20 mouse cellular contexts compared by ENCODE assay signal in the genomic region with DNA sequence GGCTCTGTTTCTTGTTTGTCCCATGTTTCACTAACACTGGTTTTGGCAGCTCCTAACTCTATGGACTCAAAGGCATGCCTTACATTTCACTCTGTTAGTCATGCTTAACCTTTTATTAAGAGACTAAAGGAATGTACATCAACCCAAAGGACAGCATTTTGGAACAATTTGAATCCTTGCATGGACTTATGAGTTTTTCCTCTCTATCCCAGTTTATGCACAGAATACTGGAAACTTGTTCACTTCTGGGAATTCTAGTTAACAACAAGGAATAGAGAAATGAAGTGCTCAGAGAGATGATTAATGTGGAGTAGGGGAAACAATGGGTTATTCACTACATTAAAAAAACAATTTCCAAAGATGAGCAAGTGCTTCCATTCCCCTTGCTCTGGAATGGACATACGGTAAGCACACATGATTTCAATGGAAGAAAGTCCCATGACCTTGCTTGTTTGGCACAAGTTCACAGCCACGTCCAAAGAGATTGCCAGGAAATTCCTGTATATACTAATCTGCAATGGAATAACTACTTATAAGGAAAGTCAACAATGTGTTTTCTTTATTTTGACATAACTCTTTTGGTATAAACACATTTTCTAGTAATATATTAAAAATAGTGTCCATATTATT.
"Had no signal": no experiment of that assay in that cellular context is flagged by ENCODE, and none has a peak within 500 bp of the region (broad histone marks: within the 10 kb centered on the region; RNA-seq: fewer than 3 reads in every experiment).

No protein-coding gene starts in this region.

- H3K4me3 ChIP-seq: liver, embryonic 15.5 days; lung, embryonic 15.5 days; megakaryocyte, embryonic 14.5 days; midbrain, embryonic 13.5 days; midbrain, embryonic 15.5 days; myocyte; neural tube, embryonic 13.5 days; neural tube, embryonic 15.5 days had no signal

- H3K36me3 ChIP-seq: liver, embryonic 15.5 days; lung, embryonic 15.5 days; midbrain, embryonic 13.5 days; midbrain, embryonic 15.5 days; neural tube, embryonic 13.5 days; neural tube, embryonic 15.5 days had no signal

- H3K4me1 ChIP-seq: liver, embryonic 15.5 days; lung, embryonic 15.5 days; midbrain, embryonic 13.5 days; midbrain, embryonic 15.5 days; neural tube, embryonic 13.5 days; neural tube, embryonic 15.5 days had no signal

- H3K9ac ChIP-seq: liver, embryonic 15.5 days; liver, postnatal 0 days; lung, embryonic 15.5 days; midbrain, embryonic 13.5 days; midbrain, embryonic 15.5 days; neural tube, embryonic 13.5 days; neural tube, embryonic 15.5 days had no signal

- H3K27ac ChIP-seq: liver, embryonic 15.5 days; lung, embryonic 15.5 days; macrophage; midbrain, embryonic 13.5 days; midbrain, embryonic 15.5 days; neural tube, embryonic 13.5 days; neural tube, embryonic 15.5 days had no signal

- ATAC-seq: liver, postnatal 0 days; midbrain, embryonic 13.5 days; midbrain, embryonic 15.5 days had no signal

- H3K4me2 ChIP-seq: liver, embryonic 15.5 days; lung, embryonic 15.5 days; midbrain, embryonic 11.5 days; midbrain, embryonic 13.5 days; midbrain, embryonic 15.5 days; neural tube, embryonic 13.5 days; neural tube, embryonic 15.5 days had no signal

- H3K27me3 ChIP-seq: liver, embryonic 15.5 days; lung, embryonic 15.5 days; midbrain, embryonic 13.5 days; midbrain, embryonic 15.5 days; neural tube, embryonic 13.5 days; neural tube, embryonic 15.5 days had no signal

- DNase-seq: liver, postnatal 0 days; lung, postnatal 10 days; retina, postnatal 1 day; right cerebral cortex, adult 18-20 months; right cerebral cortex, postnatal 25 days; right cerebral cortex, postnatal 4 days; spleen, adult 18-20 months; thymus, adult 18-20 months; thymus, postnatal 14 days; thymus, postnatal 36 days had no signal

- H3K9me3 ChIP-seq: liver, embryonic 15.5 days; lung, embryonic 15.5 days; megakaryocyte, embryonic 14.5 days; midbrain, embryonic 13.5 days; midbrain, embryonic 15.5 days; neural tube, embryonic 13.5 days; neural tube, embryonic 15.5 days had no signal
